Mouse (Mus musculus) kidney, embryonic 15.5 days (tissue): ENCODE results near the gene Dctn2. TPM values are rescaled to one million over a fixed set of nuclear protein-coding genes. Genes with fewer than 3 reads are reported as not detected.

Experiments
- ATAC-seq: fragments of 200-750 bp; cut with Nextera tagmentation; replicated peaks from 2 replicates; pipeline ENCODE4 v1.8.0; 2017; ENCODE audit warnings: moderate TSS enrichment; ENCODE audit not compliant: low FRiP score
- H3K27ac ChIP-seq: fragments of 300-500 bp; sonication (generic); 2 replicates; pipeline ENCODE4 v1.5.1; 2015; ENCODE audit warnings: mild to moderate bottlenecking, inconsistent platforms
- H3K27me3 ChIP-seq: fragments of 300-500 bp; sonication (generic); 2 replicates; pipeline ENCODE4 v1.6.1; 2015; ENCODE audit warnings: inconsistent platforms
- H3K36me3 ChIP-seq: fragments of 300-500 bp; sonication (generic); 2 replicates; pipeline ENCODE4 v1.6.1; 2015; ENCODE audit warnings: inconsistent platforms
- H3K4me1 ChIP-seq: fragments of 300-500 bp; sonication (generic); 2 replicates; pipeline ENCODE4 v1.6.1; 2015; ENCODE audit warnings: inconsistent platforms
- H3K4me2 ChIP-seq: fragments of 300-500 bp; sonication (generic); 2 replicates; pipeline ENCODE4 v1.6.1; 2015; ENCODE audit warnings: moderate library complexity, mild to moderate bottlenecking, inconsistent platforms
- H3K4me3 ChIP-seq: fragments of 300-500 bp; sonication (generic); replicated peaks from 2 replicates; pipeline ENCODE4 v1.5.1; 2015; ENCODE audit warnings: mild to moderate bottlenecking, inconsistent platforms
- H3K9ac ChIP-seq: fragments of 300-500 bp; sonication (generic); 2 replicates; pipeline ENCODE4 v1.6.1; 2015; ENCODE audit warnings: mild to moderate bottlenecking, inconsistent platforms
- H3K9me3 ChIP-seq: fragments of 300-500 bp; sonication (generic); replicated peaks from 2 replicates; pipeline ENCODE4 v1.6.1; 2016; ENCODE audit warnings: inconsistent platforms
- WGBS: fragments of 180-500 bp; shearing (Covaris S2); methylation state at CpG from one replicate; pipeline ENCODE4 v1.1.7; 2015; ENCODE audit warnings: mixed read lengths; 5-methylcytosine and 5-hydroxymethylcytosine counted together
- polyA plus RNA-seq: library from polyadenylated mRNA; unstranded; fragments of >200 nt; fragmentation: Nextera tagmentation; extraction: Ambion mirVana; gene quantifications from 2 replicates; pipeline ENCODE4 v1.2.1, GENCODE M21; 2015

Gene Dctn2
- 169 and 189 TPM in 2 replicates for polyA plus RNA-seq

DNA sequence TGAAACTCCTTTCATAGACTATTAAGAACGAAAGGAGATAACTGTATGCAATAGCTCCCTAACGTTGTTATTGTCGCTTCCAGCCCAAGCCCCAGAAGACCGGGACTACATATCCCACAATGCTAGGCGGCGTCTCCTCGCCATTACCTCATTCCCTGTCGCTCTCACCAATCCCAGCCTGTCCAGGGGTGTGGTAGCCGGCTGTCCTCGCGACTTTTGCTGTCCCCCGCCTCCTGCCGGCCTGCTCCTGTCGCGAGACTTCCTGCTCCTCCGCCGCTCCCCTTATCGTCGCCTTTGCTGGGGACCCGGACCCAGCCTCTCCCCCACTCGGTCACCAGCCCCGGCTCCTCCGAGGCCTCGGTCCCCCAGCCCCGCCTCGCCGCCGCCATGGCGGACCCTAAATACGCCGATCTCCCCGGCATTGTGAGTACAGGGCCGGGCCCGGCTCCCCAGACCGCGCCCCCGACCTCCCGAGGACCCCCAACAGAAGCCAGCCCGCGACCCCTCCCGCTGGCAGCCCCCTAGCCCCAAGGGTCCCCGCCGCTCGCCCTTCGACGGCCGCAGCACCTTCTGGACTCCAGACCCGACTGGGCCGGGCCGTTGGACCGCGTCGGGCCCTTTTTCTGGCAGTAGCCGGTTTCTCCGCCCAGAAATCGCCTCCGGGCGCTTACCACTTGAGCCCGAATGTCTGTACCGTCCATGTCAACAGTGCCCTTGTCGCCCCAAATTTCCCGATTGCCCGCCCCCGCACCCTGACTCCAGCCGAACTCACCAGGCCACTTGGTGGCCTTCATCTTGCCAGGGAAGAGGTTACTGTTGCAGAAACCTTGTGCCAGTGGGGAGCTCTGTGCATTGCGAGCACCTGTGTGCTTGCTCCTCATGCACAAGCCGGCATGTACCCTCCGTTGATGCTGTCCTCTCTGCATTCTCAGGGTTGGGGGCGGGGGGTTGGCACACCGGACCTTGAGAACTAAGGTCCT, at the start of gene Dctn2:
Gene Dctn2 (plus strand): TSS at position 257 of the 980 bp plus-strand sequence.
- peak within 1 kb of the TSS; percentile 100 for H3K9ac ChIP-seq
- peaks cover 34% of the 10 kb centered on the region for H3K36me3 ChIP-seq
- H3K27ac ChIP-seq, result peak within 1 kb of the TSS; percentile 89
- under 1% methylated on average over 70 of the region's 70 CpGs for WGBS
- H3K27me3 ChIP-seq, result peaks cover 38% of the 10 kb centered on the region
- peaks cover 29% of the 10 kb centered on the region for H3K4me1 ChIP-seq
- H3K4me2 ChIP-seq, result peak within 1 kb of the TSS; percentile 61
- peak; percentile 98 for ATAC-seq
- H3K9me3 ChIP-seq, result no peaks in the 10 kb centered on the region
- peak within 1 kb of the TSS; percentile 93 for H3K4me3 ChIP-seq

DNA sequence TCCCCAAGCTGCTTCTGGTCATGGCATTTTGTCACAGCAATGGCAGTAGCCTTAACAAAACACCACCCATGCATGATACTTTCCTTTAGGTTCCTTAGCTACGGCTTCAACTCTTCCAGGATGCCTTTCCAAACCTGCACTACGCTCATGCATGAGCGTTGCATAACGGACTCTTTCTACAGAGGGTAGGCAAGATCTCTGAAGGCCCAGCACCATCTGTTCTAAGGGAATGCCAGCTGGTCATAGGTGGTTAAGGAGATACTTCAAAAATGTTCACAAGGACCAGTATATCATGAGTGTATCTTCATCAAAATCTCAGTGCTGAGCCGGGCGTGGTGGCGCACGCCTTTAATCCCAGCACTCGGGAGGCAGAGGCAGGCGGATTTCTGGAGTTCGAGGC, 49.7 kb upstream of the Dctn2 start:
- Histone ChIP-seq H3K27ac (no peak overlapping the region), H3K27me3 (no peaks in the 10 kb centered on the region), H3K9ac (no peak overlapping the region), H3K4me1 (peaks cover 2% of the 10 kb centered on the region; the same call in 1 of the 2 replicates), H3K9me3 (no peaks in the 10 kb centered on the region), H3K36me3 (no peaks in the 10 kb centered on the region), H3K4me2 (no peak overlapping the region), H3K4me3 (no peak overlapping the region)
- WGBS, result 94% methylated on average over 11 of the region's 11 CpGs
- no peak for ATAC-seq

DNA sequence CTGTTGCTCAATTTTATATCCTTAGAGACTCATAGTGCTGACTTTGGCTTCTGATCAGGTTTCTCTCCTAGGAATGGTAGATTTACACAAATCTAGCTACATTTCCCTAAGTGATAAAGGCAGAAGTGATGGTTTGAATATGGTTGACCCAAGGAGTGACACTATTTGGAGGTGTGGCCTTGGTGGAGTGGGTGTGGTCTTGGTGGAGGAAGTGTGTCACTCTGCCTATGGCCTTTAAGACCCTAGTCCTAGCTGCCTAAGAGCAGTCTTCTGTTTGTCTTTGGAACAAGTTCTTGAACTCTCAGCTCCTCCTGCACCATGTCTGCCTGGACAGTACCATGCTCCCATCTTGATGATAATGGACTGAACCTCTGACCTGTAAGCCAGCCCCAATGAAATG, 49.0 kb upstream of the Dctn2 start:
- H3K4me1 ChIP-seq, result no peaks in the 10 kb centered on the region
- no peak overlapping the region for H3K4me2 ChIP-seq
- no peak overlapping the region for H3K4me3 ChIP-seq
- H3K9ac ChIP-seq, result no peak overlapping the region
- H3K27me3 ChIP-seq, result no peaks in the 10 kb centered on the region
- H3K27ac ChIP-seq, result no peak overlapping the region
- no peaks in the 10 kb centered on the region for H3K36me3 ChIP-seq
- no peaks in the 10 kb centered on the region for H3K9me3 ChIP-seq
- ATAC-seq, result no peak

GRCm38 (mm10) chr10:127218339-127218738, 47.8 kb upstream of the Dctn2 start:
- H3K4me2 ChIP-seq, result no peak overlapping the region
- no peak for ATAC-seq
- no peak overlapping the region for H3K27ac ChIP-seq
- no peaks in the 10 kb centered on the region for H3K27me3 ChIP-seq
- no peaks in the 10 kb centered on the region for H3K4me1 ChIP-seq
- H3K9ac ChIP-seq, result no peak overlapping the region
- no peak overlapping the region for H3K4me3 ChIP-seq
- WGBS, result 90% methylated on average over 2 of the region's 2 CpGs
- H3K9me3 ChIP-seq, result no peaks in the 10 kb centered on the region
- no peaks in the 10 kb centered on the region for H3K36me3 ChIP-seq

- no peak for ATAC-seq
- 53% methylated on average over 6 of the region's 6 CpGs for WGBS
Observed at GRCm38 (mm10) chr10:127225213-127225612, 41.0 kb upstream of the Dctn2 start.

DNA sequence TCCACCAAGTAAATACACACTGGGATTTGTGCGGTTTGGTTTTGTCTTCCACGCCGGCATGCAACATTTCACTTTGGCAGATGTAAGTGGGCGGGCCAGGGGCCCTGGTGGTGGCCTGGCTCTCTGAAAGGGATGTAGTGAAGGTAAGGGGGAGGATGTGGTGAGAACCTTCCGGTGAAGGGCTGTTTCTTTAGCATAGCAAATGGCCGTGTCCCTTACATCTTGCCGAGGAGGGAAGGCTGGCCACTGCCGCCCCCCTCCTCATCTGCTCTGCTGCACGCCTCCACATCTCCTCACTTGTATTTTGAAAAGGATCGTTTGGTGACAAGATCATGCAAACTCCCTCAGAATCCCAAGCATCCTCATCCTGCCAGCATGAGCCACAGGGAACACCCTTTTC, 40.4 kb upstream of the Dctn2 start:
- H3K4me1 ChIP-seq, result peaks cover 11% of the 10 kb centered on the region; the same call in 1 of the 2 replicates
- H3K9ac ChIP-seq, result no peak overlapping the region
- ATAC-seq, result no peak
- H3K27ac ChIP-seq, result no peak overlapping the region
- no peaks in the 10 kb centered on the region for H3K36me3 ChIP-seq
- H3K27me3 ChIP-seq, result peaks cover 25% of the 10 kb centered on the region
- H3K4me2 ChIP-seq, result no peak overlapping the region
- H3K4me3 ChIP-seq, result no peak overlapping the region
- no peaks in the 10 kb centered on the region for H3K9me3 ChIP-seq
- WGBS, result 13% methylated on average over 10 of the region's 10 CpGs

More at GRCm38 (mm10) chr10:127225213-127225612, 41.0 kb upstream of the Dctn2 start:
- Histone ChIP-seq H3K27ac (no peak overlapping the region), H3K9me3 (no peaks in the 10 kb centered on the region), H3K9ac (no peak overlapping the region), H3K4me2 (no peak overlapping the region), H3K4me3 (no peak overlapping the region), H3K27me3 (peaks cover 25% of the 10 kb centered on the region), H3K36me3 (no peaks in the 10 kb centered on the region), H3K4me1 (peaks cover 11% of the 10 kb centered on the region; the same call in 1 of the 2 replicates)

DNA sequence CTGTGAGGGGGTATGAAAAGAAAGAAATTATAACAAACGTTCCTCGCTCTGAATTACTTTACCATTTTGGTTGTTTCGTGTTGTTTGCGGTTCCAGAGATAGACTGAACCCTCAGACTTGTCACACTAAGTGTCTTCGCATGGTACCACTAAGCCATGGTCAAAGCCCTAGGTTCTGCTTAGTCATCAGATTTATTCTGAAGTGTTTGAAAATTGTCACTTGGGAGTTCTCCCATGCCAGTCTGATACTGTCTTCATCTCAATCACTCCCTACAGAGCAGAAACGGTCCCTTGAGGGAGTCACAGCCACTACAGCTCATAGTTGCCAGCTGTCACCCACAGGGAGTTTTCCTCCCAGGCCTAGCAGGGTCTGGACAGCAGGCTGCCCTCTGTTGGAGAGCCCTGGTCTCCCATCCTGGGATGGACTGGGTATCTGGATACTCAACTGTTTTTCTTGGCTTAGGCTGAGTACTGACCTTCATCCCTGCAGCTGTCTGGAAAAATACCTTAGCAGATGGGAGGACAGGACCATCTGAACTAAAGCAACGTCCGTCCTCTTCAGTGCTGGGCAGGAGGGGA, 39.8 kb upstream of the Dctn2 start:
- Histone ChIP-seq H3K9ac (no peak overlapping the region), H3K4me2 (no peak overlapping the region), H3K4me3 (no peak overlapping the region), H3K27me3 (peaks cover 25% of the 10 kb centered on the region), H3K36me3 (no peaks in the 10 kb centered on the region), H3K27ac (no peak overlapping the region), H3K9me3 (no peaks in the 10 kb centered on the region), H3K4me1 (peaks cover 11% of the 10 kb centered on the region; the same call in 1 of the 2 replicates)
- no peak for ATAC-seq
- 59% methylated on average over 8 of the region's 8 CpGs for WGBS

- Histone ChIP-seq H3K4me3 (no peak overlapping the region), H3K36me3 (no peaks in the 10 kb centered on the region), H3K27me3 (peaks cover 25% of the 10 kb centered on the region), H3K9ac (no peak overlapping the region), H3K4me1 (peaks cover 11% of the 10 kb centered on the region; the same call in 1 of the 2 replicates), H3K27ac (no peak overlapping the region), H3K9me3 (no peaks in the 10 kb centered on the region), H3K4me2 (no peak overlapping the region)
- no peak for ATAC-seq
- 81% methylated on average over 8 of the region's 8 CpGs for WGBS
Observed at GRCm38 (mm10) chr10:127227163-127227562, 39.0 kb upstream of the Dctn2 start.

DNA sequence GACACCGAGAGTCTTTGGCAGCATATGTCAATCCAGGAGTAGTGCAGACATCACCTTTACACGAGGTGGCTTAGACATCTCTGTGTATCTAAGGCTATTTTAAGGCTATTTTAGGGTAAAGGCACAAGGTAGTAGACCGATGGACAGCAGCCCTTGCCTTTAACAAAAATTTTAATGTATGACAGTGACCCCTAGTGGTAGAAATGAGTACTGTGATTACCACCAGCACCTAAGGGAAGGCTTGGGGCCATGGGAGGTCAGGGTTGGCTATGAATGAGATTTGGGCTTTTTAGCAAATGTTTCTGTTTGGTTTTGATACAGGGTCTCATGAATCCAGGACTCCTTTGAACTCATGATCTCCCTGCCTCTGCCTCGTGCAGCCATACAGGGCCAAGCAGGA, 37.3 kb upstream of the Dctn2 start:
- no peaks in the 10 kb centered on the region for H3K36me3 ChIP-seq
- H3K4me3 ChIP-seq, result no peak overlapping the region
- H3K4me2 ChIP-seq, result no peak overlapping the region
- WGBS, result 12% methylated on average over 4 of the region's 4 CpGs
- peak; percentile 73; the same call in 1 of the 2 replicates for ATAC-seq
- H3K27ac ChIP-seq, result no peak overlapping the region
- peaks cover 25% of the 10 kb centered on the region for H3K27me3 ChIP-seq
- no peak overlapping the region for H3K9ac ChIP-seq
- peaks cover 11% of the 10 kb centered on the region; the same call in 1 of the 2 replicates for H3K4me1 ChIP-seq
- H3K9me3 ChIP-seq, result no peaks in the 10 kb centered on the region

GRCm38 (mm10) chr10:127230693-127231092, 35.5 kb upstream of the Dctn2 start:
- no peak for ATAC-seq
- Histone ChIP-seq H3K4me1 (peaks cover 10% of the 10 kb centered on the region; the same call in 1 of the 2 replicates), H3K27me3 (peaks cover 25% of the 10 kb centered on the region), H3K27ac (no peak overlapping the region), H3K4me3 (no peak overlapping the region), H3K9me3 (no peaks in the 10 kb centered on the region), H3K9ac (no peak overlapping the region), H3K36me3 (no peaks in the 10 kb centered on the region), H3K4me2 (no peak overlapping the region)
- WGBS, result 81% methylated on average over 12 of the region's 12 CpGs

DNA sequence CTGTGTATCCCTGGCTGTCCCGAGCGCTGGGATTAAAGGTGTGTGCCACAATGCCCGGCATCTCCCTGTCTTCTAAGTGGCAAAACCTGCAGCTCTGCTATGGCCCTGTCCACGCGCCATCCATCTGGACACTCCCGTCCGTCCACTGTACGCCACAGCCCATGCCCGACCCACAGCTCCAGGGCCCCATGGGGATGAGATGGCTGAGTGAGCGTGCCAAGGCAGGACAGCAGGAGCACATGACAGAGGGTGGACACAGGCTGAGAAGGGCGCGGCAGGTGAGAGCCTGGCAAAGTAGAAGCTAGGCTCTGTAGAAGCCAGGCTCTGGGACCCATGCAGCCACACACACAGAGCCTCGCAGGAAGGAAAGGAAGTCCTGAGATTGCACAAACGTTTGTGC, 34.4 kb upstream of the Dctn2 start:
- no peak for ATAC-seq
- Histone ChIP-seq H3K27ac (no peak overlapping the region), H3K4me2 (no peak overlapping the region), H3K36me3 (no peaks in the 10 kb centered on the region), H3K27me3 (peaks cover 25% of the 10 kb centered on the region), H3K4me1 (0 out of 2 replicates have a peak, but pooled peaks cover under 1% of the 10 kb centered on the region), H3K9ac (no peak overlapping the region), H3K9me3 (no peaks in the 10 kb centered on the region), H3K4me3 (no peak overlapping the region)
- WGBS, result 76% methylated on average over 14 of the region's 14 CpGs

DNA sequence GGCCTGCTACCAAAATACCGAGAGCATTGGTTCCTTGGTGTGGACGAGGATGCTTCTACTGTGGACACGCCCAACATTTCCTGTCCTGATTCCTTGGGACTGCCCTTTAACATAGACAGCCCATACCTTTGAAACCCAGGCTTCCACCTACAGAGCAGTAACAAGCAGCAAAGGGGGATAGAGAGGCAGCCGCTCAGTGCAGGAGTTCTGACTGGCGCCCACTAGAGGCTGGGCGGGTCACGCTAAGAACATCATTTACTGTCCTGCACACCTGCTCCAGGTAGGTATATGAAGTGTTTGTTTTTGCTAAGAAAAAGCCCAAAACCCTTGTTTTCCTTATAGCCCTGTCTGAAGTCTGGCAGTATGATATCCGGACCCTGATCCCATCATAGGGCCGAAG, 33.0 kb upstream of the Dctn2 start:
- no peak for ATAC-seq
- Histone ChIP-seq H3K9me3 (no peaks in the 10 kb centered on the region), H3K4me1 (no peaks in the 10 kb centered on the region), H3K9ac (no peak overlapping the region), H3K27ac (no peak overlapping the region), H3K4me2 (no peak overlapping the region), H3K27me3 (peaks cover 18% of the 10 kb centered on the region), H3K4me3 (no peak overlapping the region), H3K36me3 (no peaks in the 10 kb centered on the region)
- 82% methylated on average over 9 of the region's 9 CpGs for WGBS
